Mouse (Mus musculus) heart, postnatal 10 days (tissue): Measurements from ENCODE around the gene Itgb1bp1. TPM values are rescaled to one million over a fixed set of nuclear protein-coding genes. Genes with fewer than 3 reads are reported as not detected.

Source experiments
- DNase-seq, 2 experiments: peaks; one replicate each; pipeline ENCODE4 v3.0.0; 2021
- intact Hi-C: fragments of 180-260 bp; cut with DNase I; formaldehyde crosslinking; loops from one replicate; pipeline ENCODE4 v1.15.1; 2025
- total RNA-seq, 2 experiments: library from RNA; stranded (reverse); gene quantifications; 2 replicates each; pipeline ENCODE4 v1.2.3; 2021

Itgb1bp1 gene
- total RNA-seq, 2 experiments from 2014 or later = 39.6 to 42.4 TPM

DNA sequence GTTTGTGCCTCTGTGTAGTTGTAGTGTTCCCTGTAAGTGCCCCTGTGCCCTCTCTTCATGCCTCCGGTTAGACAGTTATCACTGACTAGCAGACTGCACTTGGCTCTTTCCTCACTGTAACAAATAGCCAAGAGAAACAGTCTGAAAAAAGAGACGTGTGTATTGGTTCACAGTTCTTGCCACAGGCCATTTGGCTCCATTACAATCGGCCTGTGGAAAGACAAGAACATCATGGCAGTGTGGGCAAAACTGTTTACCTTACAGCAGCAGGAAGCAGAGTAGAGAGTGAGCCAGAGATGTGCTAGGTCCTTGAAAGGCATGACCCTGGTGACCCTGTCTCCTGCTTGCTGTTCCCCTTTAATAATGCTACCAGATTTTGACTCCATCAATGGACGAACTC, 24.6 kb downstream of the Itgb1bp1 start:
- no peak for DNase-seq
- intact Hi-C loops = loop anchor here (5.0 kb wide), 1 partner anchor 34 kb away; no protein-coding TSS in a partner anchor

DNA sequence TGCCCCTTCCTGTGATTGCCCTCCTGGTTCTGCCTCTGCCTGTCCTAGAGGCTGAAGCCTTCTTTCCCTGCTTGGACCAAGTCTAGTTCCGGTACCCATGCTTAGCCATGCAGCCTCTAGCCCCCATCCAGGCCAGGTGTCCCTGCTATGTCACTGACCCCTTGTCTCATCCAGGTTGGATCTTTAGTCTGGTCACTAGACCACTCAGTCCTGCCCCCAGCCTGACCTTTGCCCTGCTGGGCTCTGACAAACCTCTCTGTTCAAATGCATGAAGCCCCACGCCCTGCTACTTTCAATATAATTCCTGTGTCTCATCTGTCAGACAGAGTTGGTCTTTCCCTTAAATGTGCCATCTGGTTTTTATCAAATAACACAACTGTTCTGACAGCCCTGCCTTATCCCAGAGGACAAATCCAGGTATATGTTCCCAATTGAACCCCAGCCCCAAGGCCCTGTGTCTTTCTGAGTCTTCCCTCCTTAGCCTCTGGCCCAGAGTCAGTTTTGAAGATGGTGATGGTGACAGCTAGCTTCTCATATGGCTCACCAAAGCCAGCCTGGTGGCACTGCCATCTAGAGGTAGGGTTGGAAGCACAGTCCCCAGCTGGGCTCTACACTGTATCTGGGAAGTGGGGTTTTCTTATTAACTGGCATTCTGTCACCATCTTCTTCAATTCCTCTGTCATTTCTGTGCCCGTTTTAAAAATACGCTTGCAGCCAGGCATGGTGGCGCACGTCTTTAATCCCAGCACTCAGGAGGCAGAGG, 25.4 kb downstream of the Itgb1bp1 start:
- intact Hi-C loops = loop anchor here (5.0 kb wide), 1 partner anchor 33 kb away; no protein-coding TSS in a partner anchor
- DNase-seq = peak in 1 of 2 experiments; percentile 23

DNA sequence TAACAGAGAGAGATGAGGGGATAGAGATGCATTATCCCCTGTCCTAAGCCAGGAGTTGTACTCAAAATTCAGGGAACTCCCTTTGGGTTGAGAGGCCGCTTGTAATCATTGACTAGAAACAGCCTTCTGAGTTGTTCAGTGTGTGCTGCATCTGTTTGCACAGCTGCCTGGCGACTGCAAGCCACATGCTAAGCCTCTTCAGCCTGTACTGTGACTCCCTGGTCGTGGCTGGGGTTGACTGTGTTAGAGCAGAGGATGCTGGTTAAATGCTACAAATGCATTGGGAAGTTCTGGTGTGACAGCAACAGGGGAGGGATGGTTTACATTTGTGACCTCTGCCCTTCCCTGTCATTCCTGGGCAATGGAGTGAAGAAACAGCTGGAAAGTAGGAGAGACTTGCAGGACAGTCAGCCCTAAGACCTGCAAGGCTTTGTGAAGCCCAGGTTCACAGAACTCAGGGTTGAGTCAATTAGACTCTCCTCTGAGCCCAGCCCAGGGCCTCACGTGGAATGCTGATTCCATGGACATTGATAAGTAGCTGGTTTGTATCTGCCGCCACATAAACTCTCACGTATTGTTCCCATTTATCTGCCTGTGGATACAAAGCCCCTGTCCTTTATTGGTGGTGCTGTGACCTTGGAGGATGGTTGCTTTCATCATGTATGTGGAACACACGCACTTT, 38.2 kb downstream of the Itgb1bp1 start:
- intact Hi-C loops = no loop called here

DNA sequence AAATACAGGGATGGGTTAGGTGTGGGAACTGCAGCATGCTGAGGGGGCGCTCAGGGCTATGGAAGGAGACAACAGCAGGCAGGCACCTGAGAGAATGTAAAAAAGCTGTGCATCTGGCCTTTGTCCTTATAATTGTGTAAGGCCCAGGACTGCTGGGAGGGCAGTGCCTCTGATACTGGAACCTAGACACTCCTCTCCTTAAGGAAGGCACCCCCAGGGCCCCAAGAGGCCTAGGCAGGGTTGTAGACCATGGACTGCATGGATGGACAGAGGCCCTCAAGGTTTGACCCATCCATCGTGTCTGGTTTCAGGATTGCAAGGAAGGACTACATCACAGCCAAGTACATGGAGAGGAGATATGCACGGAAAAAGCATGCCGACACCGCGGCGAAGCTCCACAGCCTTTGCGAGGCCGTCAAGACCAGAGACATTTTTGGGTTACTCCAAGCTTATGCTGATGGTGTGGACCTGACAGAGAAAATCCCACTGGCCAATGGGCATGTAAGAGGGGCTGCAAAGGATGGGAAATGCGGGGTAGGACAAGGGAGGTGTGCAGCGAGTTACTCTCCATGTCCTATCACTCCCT, 41.6 kb downstream of the Itgb1bp1 start:
- no peak for DNase-seq
- intact Hi-C loops = no loop called here

More for the DNA sequence above, 38.2 kb downstream of the Itgb1bp1 start:
- no peak for DNase-seq

DNA sequence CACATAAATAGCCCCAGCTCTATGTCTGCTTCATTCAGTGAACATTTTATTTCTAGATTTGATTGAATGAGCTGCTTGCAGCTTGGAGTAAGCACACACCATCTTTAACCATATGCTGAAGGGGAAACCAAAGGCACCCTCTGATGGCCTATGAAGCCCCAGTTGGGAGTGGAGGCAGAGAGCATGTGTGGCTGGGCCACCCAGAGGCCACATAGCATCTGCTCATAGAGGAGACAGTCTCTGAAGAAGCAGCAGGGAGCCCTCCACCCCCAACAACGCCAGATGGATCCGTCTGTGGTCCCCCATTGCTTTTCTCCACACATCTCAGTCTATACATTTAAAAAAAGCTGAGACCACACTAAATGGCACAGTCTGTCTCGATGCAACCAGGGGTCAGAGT, 44.1 kb downstream of the Itgb1bp1 start:
- DNase-seq = no peak
- intact Hi-C loops = no loop called here

DNA sequence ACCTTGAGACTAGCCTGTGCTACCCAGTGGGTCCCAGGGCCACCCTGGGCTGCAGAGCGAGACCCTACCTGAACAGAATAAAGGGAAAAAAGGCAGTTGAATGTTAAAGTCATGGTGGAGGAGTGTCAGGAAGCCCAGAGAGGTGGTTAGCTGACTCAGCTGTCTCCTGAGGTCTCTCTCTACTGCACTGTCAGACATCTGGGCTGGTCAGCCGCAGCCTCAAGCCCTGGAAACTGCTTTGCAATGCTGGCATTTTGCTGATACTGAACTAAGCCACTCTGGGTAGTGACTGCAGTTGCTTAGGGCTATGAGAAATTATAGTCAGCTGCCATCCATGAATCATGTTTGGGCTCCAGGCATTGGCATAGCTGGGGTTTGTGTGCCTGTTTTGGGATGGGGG, 51.5 kb downstream of the Itgb1bp1 start:
- intact Hi-C loops = no loop called here
- no peak for DNase-seq

DNA sequence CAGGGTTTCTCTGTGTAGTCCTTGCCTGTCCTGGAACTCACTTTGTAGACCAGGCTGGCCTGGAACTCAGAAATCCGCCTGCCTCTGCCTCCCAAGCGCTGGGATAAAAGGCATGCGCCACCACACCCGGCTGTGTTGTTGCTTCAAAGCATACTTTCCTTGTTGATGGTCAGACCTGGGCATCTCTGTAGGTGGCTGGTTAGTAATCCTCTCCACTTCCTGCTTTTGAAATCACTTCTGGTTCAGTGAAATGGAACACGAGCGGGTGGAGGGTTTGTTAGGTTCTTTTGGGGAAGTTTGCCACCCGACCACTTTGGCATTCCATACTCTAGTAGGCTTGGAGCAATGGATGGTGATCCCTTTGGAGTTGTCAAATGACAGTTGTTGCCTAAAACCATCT, 52.4 kb downstream of the Itgb1bp1 start:
- DNase-seq = no peak
- intact Hi-C loops = no loop called here

DNA sequence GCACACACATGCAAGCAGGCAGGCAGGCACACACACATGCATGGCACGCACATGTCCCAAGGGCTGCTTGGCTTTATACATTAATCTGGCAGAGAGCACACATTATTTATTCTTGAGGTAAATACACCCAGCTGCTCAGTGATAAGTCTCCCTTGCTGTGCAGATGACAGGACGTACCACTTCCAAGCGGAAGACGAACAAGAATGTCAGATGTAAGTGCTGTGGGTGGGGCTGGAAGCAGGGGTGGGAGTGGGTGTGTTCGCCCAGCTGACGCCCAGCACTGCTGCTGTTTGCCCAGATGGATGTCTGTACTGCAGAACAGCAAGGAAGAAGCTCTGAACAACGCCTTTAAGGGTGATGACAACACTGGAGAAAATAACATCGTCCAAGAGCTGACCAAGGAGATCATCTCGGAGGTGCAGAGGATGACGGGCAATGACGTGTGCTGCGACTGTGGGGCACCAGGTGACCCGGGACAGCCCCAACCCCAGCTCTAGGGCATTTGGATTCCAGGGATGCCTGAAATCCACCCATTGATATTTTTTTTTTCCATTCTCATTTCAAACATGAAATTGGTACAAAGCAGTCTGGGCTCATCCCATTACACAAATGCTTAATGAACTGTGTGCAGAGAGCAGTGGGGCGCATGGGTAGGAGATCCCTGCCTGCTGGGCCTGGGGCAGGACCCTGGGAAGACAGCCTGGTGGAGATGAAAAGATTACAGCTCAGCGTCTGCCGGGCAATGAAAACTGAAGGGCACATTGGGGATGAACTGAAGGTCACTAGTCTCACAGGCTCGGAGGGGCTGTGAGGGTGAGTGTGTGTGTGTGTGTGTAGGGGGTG, 56.8 kb downstream of the Itgb1bp1 start:
- no peak for DNase-seq
- intact Hi-C loops = loop anchor here (5.0 kb wide), 2 partner anchors 33 to 152 kb away; no protein-coding TSS in a partner anchor

DNA sequence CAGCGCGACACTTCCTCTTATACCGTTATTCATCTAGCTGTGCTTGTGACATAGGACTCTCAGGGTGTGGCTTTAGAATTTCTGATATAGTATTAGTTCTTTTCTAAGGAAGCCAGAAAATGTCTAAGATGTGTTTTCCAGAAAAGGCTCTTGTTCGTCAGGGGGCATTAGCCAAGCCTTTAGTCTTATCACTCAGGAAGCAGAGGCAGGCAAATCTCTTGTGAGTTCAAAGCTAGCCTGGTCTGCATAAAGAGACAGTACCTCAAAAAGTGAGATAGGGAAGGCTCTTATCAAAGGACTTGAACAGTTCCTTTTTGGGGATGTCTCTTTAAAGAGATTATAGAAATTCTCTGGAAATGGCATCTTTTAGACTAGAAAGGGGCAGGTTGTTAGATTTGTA, 57.4 kb downstream of the Itgb1bp1 start:
- intact Hi-C loops = loop anchor here (5.0 kb wide), 2 partner anchors 34 to 151 kb away; no protein-coding TSS in a partner anchor
- no peak for DNase-seq

DNA sequence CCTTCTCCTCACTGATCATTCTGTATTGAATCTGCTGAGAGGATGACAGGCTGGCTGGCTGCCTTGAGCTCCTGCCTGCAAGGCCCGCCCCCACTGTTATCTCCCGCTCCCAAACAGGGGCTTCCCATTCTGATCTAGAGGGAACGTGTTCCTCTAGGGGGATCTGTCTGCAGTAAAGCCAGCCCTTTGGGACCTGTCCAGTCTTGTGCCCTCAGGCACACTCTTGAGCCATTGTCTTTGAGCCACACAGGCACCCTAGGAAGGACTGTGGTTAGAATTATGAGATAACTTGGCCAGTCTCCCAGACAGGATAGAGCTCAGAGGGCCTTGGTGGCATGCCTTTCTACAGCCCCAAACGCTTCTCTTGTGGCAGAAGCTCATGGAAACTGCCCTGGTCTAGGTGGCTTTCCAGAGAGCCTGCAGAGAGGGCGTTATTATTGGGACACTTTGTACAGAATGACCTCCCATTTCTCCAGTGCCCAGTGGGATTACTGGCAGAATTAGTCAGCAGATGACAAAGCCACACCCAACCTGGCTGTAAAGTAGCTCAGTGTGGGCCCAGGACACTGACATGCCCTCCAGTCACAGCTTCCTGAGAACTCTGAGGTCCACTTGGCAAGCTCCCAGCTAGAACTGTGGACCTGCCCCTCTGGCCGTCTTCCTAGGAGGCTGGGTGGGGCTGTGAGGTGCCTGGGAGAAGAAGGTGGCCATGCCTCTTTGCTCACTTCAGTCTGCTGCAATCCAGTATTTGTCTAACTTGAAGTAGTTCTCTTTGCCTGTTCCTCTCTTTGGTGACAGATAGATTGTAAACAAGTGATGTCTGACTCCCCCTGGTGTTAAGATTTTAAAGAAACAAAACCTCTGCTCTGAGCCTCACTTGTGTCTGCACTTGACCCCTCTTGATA, 58.8 kb downstream of the Itgb1bp1 start:
- DNase-seq = peak; percentile 73 to 81
- intact Hi-C loops = loop anchor here (1.0 to 5.0 kb wide), 3 partner anchors 35 to 150 kb away; no protein-coding TSS in a partner anchor

DNA sequence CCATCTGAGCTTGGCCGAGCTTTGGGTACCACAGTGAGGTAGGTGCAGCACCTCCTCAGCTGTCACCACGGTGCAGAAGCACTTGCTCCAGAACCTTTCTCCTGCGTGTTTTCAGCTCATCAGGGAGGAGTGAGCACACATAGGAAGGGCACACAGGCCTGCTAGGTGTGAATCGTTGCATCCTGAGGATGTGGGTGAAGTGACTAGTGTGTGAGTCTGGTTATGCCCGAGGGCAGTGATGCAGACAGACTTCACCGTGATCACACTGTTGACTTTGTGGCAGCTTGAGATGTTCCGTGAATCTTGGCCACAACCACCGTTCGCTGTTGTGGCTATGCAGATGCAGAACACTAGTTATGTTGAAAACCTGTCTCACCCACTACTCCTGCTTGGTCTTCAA, 59.8 kb downstream of the Itgb1bp1 start:
- intact Hi-C loops = loop anchor here (5.0 kb wide), 2 partner anchors 36 to 149 kb away; no protein-coding TSS in a partner anchor

DNA sequence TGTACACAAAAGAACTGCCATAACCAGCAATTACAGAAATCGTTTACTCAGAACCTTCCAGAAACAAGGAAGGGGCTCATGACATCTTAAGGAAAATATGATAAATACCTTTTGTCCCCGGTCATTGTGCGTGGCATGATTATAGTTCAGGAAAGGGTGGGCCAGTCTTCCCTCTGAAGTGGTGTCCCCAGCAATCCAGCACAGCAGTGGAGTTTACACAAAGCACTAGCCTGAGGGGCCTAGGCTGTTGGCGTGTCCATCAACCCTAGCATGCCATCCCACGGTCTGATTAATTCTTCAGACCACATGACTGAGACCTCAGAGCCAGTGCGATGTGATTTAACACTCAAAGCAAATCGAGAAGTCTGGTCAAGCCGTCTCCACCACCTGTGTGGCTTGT, 60.7 kb downstream of the Itgb1bp1 start:
- no peak for DNase-seq
- intact Hi-C loops = loop anchor here (5.0 kb wide), 2 partner anchors 37 to 148 kb away; no protein-coding TSS in a partner anchor

More for the DNA sequence above, 59.8 kb downstream of the Itgb1bp1 start:
- no peak for DNase-seq

DNA sequence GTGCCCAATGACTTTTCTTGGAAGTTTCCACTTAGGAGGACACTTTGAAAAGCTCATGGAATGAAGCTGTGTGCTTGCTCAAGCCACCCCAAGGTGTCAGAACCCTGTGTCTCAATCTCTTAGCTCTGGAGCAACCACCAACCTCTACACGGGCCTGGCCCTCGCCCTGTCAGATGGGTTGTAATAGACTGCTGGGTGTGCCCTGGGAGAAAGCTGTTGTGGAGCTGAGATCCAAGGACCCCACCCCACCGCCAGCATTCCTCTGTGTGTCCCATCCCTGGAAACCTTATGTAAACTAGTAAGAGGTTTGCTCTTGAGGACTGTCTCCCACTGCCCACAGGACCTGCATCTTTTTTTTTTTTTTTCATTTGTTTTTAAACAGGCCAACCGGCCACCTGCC, 62.2 kb downstream of the Itgb1bp1 start:
- intact Hi-C loops = no loop called here
- no peak for DNase-seq

DNA sequence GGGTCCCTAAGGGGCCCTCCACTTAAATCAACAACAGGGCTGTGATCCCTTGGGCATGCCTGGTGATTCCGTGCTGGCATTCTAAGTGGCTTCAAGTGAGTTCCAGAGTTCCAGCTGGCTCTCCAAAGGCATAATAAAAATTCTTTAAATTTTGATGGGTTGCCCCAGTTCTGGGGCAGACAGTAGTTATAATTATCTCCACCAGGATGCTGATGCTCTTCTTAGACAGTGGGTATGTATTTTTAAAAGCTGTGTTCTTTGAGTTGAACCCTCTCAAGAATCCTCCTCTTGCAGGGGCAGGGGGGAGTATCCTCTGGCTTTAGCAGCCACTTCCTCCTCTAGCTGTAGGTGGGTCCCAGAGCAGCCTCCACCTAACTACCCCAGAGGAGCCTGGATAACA, 65.5 kb downstream of the Itgb1bp1 start:
- intact Hi-C loops = no loop called here
- DNase-seq = no peak

DNA sequence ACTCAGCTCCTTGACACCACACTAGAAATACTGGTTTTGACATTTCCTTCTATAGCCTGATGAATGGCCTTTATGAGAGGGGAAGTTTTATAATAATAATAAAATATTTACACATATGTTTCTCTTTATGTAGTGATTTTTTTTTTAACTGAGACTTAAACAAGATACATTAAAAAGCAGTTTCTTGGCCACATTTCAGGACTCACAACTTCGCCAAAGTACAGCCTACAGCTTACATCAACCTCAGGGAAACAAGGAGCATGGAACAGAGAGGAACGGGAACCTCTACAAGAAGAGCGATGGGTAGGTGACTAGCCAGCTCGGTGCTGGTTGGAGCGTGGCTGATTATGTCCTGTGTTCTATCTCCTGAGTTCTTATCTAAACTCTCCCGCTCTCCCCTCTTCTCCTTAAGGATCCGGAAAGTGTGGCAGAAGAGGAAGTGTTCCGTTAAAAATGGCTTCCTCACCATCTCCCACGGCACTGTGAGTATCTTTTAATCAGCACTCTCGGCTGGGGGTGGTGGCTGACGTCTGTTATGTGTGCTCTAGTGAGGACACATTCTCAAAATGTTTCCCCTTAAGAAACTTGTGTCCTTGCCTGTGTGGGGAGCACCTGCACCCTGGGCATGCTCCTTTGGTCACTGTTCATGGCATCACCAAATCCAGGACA, 68.2 kb downstream of the Itgb1bp1 start:
- intact Hi-C loops = no loop called here
- DNase-seq = no peak

DNA sequence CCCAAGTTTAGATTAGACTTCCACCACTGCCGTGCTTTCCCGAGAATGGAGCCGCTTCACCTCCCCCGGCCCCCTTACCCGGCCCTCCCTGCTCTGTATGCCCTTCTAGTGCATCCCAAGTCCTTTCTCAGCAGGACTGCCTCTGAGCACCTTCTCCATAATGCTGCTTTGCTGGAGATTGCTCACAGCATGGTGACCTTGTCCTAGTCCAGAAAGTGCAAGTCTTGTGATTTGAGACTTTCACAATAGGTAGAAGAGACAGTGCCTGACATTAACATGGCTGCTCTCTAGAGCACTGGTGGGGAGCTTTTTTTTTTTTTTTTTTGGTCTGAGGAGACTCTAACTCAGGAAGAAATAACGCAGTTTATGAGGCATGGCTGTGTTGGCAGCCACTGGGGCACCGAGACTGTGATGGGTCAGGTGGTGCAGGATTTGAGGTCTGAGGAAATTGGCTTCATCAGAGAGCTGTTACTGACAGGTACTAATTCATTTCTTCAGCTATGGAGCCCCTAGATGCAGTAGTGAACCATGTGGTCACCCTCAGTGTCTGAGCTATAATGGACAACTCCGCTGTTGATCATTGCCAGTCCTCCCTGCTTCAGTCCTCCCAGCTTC, 71.4 kb downstream of the Itgb1bp1 start:
- DNase-seq = no peak
- intact Hi-C loops = no loop called here

DNA sequence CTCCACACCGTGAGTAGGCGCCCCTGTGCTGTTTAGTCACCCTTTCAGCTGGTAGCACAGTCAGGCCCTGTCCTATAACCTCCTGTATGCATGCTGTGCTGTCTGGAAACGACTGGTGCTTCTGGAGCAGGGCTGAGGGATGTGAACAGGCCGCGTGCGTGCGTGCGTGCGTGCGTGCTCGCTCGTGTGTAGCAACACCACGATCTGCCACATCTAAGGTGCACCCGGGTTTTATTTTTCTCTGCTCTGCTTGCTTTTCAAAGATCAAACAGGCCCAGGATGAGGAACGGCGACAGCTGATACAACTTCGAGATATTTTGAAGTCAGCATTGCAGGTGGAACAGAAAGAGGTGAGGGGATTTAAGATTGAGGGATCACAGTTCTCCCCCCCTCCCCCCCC, 73.2 kb downstream of the Itgb1bp1 start:
- intact Hi-C loops = no loop called here
- DNase-seq = no peak

DNA sequence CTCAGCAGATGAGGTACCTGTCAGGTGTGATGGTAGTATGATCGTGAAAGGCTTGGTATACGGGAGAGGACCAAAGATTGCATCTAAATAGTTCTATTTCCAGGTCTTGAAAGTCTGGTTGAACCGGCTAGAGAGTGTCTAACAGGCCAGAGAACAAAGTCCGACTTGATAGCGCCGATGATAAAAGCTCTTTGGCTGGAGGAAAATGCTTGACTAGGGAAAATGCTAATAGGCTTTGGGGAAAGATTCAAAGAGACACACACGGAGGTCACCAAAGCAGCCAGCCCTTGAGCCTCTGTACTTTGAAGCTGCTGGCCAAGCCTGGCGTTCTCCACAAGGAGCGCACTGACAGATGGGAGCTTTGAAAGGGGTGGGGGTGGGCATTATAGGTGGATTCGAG, 76.8 kb downstream of the Itgb1bp1 start:
- no peak for DNase-seq
- intact Hi-C loops = loop anchor here (5.0 kb wide), 1 partner anchor 97 kb away; no protein-coding TSS in a partner anchor
